8 mouse cellular contexts compared by ENCODE assay signal in genomic region chr2:158546751-158547150, GRCm38 (mm10). TPM values are rescaled to one million over a fixed set of nuclear protein-coding genes. Genes with fewer than 3 reads are reported as not detected.
DNase-seq lines count a peak whose midpoint lies in the region; ATAC-seq lines count a peak whose summit lies in the region.

No protein-coding gene starts in this region.

- H3K4me3 ChIP-seq in intestine, embryonic 14.5 days (ENCODE audit: low read depth, low read length): no peak overlapping the region
- no peak overlapping the region for H3K4me3 ChIP-seq in midbrain, embryonic 11.5 days (ENCODE audit: low read depth, low read length)

- no peaks in the 10 kb centered on the region for H3K9me3 ChIP-seq in intestine, embryonic 14.5 days (ENCODE audit: control insufficient read depth, low read length)
- H3K9me3 ChIP-seq in midbrain, embryonic 11.5 days (ENCODE audit: control insufficient read depth, low read length): no peaks in the 10 kb centered on the region

- no peaks in the 10 kb centered on the region for H3K36me3 ChIP-seq in intestine, embryonic 14.5 days (ENCODE audit: control insufficient read depth, insufficient read depth, low read length)
- no peaks in the 10 kb centered on the region for H3K36me3 ChIP-seq in midbrain, embryonic 11.5 days (ENCODE audit: control insufficient read depth, insufficient read depth, low read length)

- DNase-seq in urinary bladder, postnatal 25 days (ENCODE audit: low spot score): peak; percentile 43
- no peak for DNase-seq in urinary bladder, postnatal 10 days (ENCODE audit: low spot score)
- peak; percentile 94 for DNase-seq in embryo, embryonic 10.5 days (ENCODE audit: low spot score)
- peak; percentile 55 to 56 for DNase-seq in gastrocnemius, postnatal 36 days
- DNase-seq in intestine, embryonic 14.5 days (ENCODE audit: low spot score): peak; percentile 90
- peak; percentile 84 to 85 for DNase-seq in left cerebral cortex, postnatal 14 days (ENCODE audit: low spot score in 2 of 2)
- peak; percentile 100 for DNase-seq in midbrain, embryonic 11.5 days (ENCODE audit: low spot score, missing footprints)
- peak; percentile 17 for DNase-seq in spleen, adult 12 weeks (ENCODE audit: low spot score)

- 0 out of 2 replicates have a peak, but pooled peaks cover 2% of the 10 kb centered on the region for H3K27me3 ChIP-seq in intestine, embryonic 14.5 days (replicated peaks; ENCODE audit: control insufficient read depth, insufficient read depth, low read length)
- no peaks in the 10 kb centered on the region for H3K27me3 ChIP-seq in midbrain, embryonic 11.5 days (ENCODE audit: control insufficient read depth, insufficient read depth, low read length)

- no peak overlapping the region for H3K27ac ChIP-seq in intestine, embryonic 14.5 days (ENCODE audit: low read depth)
- H3K27ac ChIP-seq in midbrain, embryonic 11.5 days (ENCODE audit: low read depth, low read length): no peak overlapping the region

- WGBS in intestine, embryonic 14.5 days: 6% methylated on average over 17 of the region's 17 CpGs
- 4% methylated on average over 17 of the region's 17 CpGs for WGBS in midbrain, embryonic 11.5 days

- no peaks in the 10 kb centered on the region for H3K4me1 ChIP-seq in intestine, embryonic 14.5 days (replicated peaks; ENCODE audit: control insufficient read depth, insufficient read depth, low read length)
- H3K4me1 ChIP-seq in midbrain, embryonic 11.5 days (ENCODE audit: control insufficient read depth, insufficient read depth, low read length): no peaks in the 10 kb centered on the region

- ATAC-seq in intestine, embryonic 14.5 days (replicated peaks; ENCODE audit: low FRiP score, low TSS enrichment, low read depth): no peak; the same call in 1 of the 2 replicates
- ATAC-seq in midbrain, embryonic 11.5 days (ENCODE audit: low FRiP score): peak; percentile 79

- H3K4me2 ChIP-seq in intestine, embryonic 14.5 days (ENCODE audit: low read length): peak overlapping the region; percentile 5; the same call in 1 of the 2 replicates
- H3K4me2 ChIP-seq in midbrain, embryonic 11.5 days: no peak overlapping the region

- intact Hi-C loops in gastrocnemius, postnatal 36 days (cut with DNase I): loop anchor here (5.0 to 10.0 kb wide), 2 partner anchors 81 to 318 kb away; no protein-coding TSS in a partner anchor
- intact Hi-C loops in left cerebral cortex, postnatal 14 days (cut with DNase I): loop anchor here (5.0 kb wide), 3 partner anchors 81 to 316 kb away; no protein-coding TSS in a partner anchor

- H3K9ac ChIP-seq in intestine, embryonic 14.5 days (ENCODE audit: low read length): no peak overlapping the region
- peak overlapping the region; percentile 6; the same call in 1 of the 2 replicates for H3K9ac ChIP-seq in midbrain, embryonic 11.5 days (ENCODE audit: low read length)

RNA-seq across cellular contexts. Expression of gene Arhgap40, which starts 34.2 kb away (rescaled TPM):
- total RNA-seq in gastrocnemius, postnatal 36 days (2021): not detected
- polyA plus RNA-seq in intestine, embryonic 14.5 days (2014; fragmentation: Nextera tagmentation; extraction: Ambion mirVana): 0.11 and 0.15 TPM in 2 replicates
- not detected for total RNA-seq in left cerebral cortex, postnatal 14 days (2021)
- polyA plus RNA-seq in midbrain, embryonic 11.5 days (2014; fragmentation: Nextera tagmentation; extraction: Ambion mirVana): 0.30 and 0.40 TPM in 2 replicates

RNA-seq across cellular contexts. Expression of gene Adig, which starts 44.3 kb away (rescaled TPM):
- total RNA-seq in gastrocnemius, postnatal 36 days (2021): 1 to 10 TPM; 2.7 to 3.4 TPM
- polyA plus RNA-seq in intestine, embryonic 14.5 days (2014; fragmentation: Nextera tagmentation; extraction: Ambion mirVana): not detected in 2 replicates
- not detected for total RNA-seq in left cerebral cortex, postnatal 14 days (2021)
- polyA plus RNA-seq in midbrain, embryonic 11.5 days (2014; fragmentation: Nextera tagmentation; extraction: Ambion mirVana): not detected in 2 replicates
